Mouse (Mus musculus) myocyte (in vitro differentiated cells): ENCODE measurements around the gene Pcmtd2.

Source experiments
- CEBPB ChIP-seq: IDR thresholded peaks from 2 replicates; pipeline ENCODE4 v1.6.1; 2011; ENCODE audit warnings: mild to moderate bottlenecking, moderate library complexity; ENCODE audit not compliant: poor library complexity, insufficient read depth, severe bottlenecking
- E2F4 ChIP-seq: IDR thresholded peaks from one replicate; pipeline ENCODE4 v1.6.1; 2011; ENCODE audit warnings: mild to moderate bottlenecking, control low read depth, moderate library complexity; ENCODE audit not compliant: insufficient read depth
- MAX ChIP-seq: IDR thresholded peaks from one replicate; pipeline ENCODE4 v1.6.1; 2011; ENCODE audit warnings: low read depth, mild to moderate bottlenecking, control low read depth
- MYOD1 ChIP-seq, 3 experiments: IDR thresholded peaks; one replicate each; pipeline ENCODE4 v1.6.1; 2011; ENCODE audit warnings: control low read depth in 2 of 3, low read depth in 2 of 3, mild to moderate bottlenecking in 2 of 3, moderate library complexity in 1 of 3; ENCODE audit not compliant: insufficient read length in 2 of 3, control insufficient read depth in 1 of 3
- MYOG ChIP-seq, 3 experiments: IDR thresholded peaks; one replicate each; pipeline ENCODE4 v1.6.1; 2011; ENCODE audit warnings: control low read depth in 2 of 3, low read depth in 2 of 3, mild to moderate bottlenecking in 2 of 3; ENCODE audit not compliant: insufficient read length in 2 of 3, control insufficient read depth in 1 of 3, insufficient read depth in 1 of 3
- POLR2A ChIP-seq: IDR thresholded peaks from one replicate; pipeline ENCODE4 v1.6.1; 2011; ENCODE audit warnings: low read depth, mild to moderate bottlenecking, control low read depth, moderate library complexity; ENCODE audit not compliant: insufficient read length
- POLR2AphosphoS2 ChIP-seq: IDR thresholded peaks from one replicate; pipeline ENCODE4 v1.6.1; 2011; ENCODE audit warnings: low read depth, control low read depth; ENCODE audit not compliant: insufficient read length
- TCF12 ChIP-seq: IDR thresholded peaks from one replicate; pipeline ENCODE4 v1.6.1; 2011; ENCODE audit warnings: mild to moderate bottlenecking, control low read depth; ENCODE audit not compliant: poor library complexity, insufficient read depth, severe bottlenecking
- TCF3 ChIP-seq: IDR thresholded peaks from one replicate; pipeline ENCODE4 v1.6.1; 2011; ENCODE audit warnings: low read depth, control low read depth; ENCODE audit not compliant: insufficient read length
- USF1 ChIP-seq: IDR thresholded peaks from one replicate; pipeline ENCODE4 v1.6.1; 2011; ENCODE audit warnings: low read depth, mild to moderate bottlenecking, control low read depth, moderate library complexity

GRCm38 (mm10) chr2:181832745-181833144, 4.9 kb upstream of the Pcmtd2 start:
- no peak for TF ChIP-seq USF1
- no peak for TF ChIP-seq MYOD1 (IDR thresholded peaks at IDR 0.05; ENCODE audit: control insufficient read depth in 1 of 3, insufficient read length in 2 of 3, low read depth in 2 of 3)
- TF ChIP-seq POLR2A = no peak
- no peak for TF ChIP-seq MAX
- no peak for TF ChIP-seq E2F4
- no peak for TF ChIP-seq TCF12
- TF ChIP-seq MYOG (IDR thresholded peaks at IDR 0.05; ENCODE audit: control insufficient read depth in 1 of 3, insufficient read depth in 1 of 3, insufficient read length in 2 of 3, low read depth in 2 of 3) = peak in 1 of 3 experiments; percentile 4
- TF ChIP-seq POLR2AphosphoS2 = no peak
- no peak for TF ChIP-seq CEBPB
- TF ChIP-seq TCF3 = no peak
